Mouse (Mus musculus) MN1 (cell line): ENCODE measurements around the gene U90926.

Experiments
- DNase-seq: peaks from one replicate; pipeline ENCODE4 v3.0.0-alpha.2; 2016; ENCODE audit warnings: low spot score

Gene U90926

DNA sequence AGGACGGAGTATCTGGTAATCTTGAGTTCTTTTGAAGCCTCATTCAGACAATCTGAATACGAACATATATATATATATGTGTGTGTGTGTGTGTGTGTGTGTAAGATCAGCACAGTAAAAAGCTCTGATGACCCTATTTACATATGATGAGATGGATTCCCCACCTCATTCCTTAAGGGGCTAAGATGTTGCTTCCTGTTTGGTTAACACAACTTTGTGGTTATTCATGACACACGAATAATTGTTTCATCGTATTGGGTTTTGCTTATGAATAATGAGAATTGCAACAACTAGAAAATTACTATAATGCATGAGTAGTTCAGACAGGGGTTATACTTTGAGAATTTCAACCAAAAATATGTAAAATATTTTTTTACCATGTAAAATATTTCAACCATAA, at the start of gene U90926:
Gene U90926, minus strand, starts transcription at position 101 of the 400 bp plus-strand sequence.
- no peak for DNase-seq

DNA sequence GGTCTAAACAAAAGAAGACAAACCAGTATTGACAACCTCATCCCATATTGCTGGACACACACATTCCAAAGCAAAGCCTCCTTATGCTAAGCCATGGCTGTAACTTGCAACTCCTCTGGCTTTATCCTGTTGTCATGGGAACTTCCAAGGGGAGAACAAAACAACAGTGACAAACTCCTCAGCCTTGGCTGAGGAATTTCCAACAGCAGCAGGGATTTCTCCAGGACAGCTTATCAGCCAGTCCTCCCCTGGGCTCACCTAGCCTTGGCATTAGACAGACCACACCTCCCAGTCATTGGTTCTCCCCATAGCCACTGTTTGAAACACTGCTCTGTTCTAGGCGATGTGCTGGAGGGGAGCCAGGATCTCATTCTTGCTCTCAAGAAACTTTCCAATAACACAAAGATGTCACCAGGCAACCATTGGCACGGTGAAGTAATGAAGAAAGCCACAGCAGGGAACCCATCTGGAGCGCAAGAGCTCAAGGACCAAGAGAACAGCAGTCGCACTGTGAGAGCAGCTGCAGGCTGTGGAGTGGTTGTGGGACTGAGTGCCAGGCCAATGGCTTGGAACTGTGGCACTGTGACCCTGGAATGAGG, 48.7 kb upstream of the U90926 start:
- DNase-seq, result peak; percentile 78

DNA sequence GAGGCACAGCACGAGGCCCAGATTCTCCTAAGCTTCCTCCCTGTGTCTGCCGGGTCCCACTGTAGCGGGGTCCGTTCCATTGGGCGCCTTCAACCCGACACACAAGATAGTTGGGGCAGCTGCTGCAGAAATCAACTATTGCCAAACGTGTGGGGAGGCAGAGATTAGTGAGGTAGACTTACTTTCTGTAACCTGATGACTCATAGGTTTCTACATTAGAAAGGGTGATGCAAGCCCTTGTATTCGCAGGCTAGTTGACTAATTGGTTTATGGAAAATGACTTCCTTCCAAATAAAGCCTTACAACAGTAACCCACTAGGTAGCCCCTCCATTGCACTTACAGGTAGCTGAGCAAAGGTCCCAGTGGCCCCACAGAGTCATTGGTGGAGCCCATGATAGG, 47.4 kb upstream of the U90926 start:
- peak; percentile 65 for DNase-seq

DNA sequence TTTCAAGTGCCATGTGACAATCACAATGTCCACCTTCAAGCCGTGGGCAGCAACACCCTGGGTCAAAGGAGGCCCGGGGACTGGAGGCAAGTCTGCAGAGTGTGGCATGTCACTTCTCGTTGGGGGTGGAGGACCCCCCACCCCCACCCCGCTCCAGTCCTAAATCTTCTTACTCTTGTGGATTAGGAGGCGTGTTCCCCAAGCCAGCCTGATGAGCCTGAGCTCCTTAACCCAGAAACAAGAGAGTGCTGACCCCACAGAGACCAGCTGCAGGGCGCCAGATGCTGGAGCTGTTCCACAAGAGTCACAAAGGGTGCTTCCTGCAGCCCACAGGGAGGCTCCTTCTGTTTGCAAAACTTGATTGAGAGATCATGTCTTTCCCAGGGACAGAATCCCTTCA, 41.0 kb upstream of the U90926 start, which contains the start of gene Ppef2:
Gene Ppef2, minus strand, starts transcription at position 61 of the 400 bp plus-strand sequence.
- no peak for DNase-seq

DNA sequence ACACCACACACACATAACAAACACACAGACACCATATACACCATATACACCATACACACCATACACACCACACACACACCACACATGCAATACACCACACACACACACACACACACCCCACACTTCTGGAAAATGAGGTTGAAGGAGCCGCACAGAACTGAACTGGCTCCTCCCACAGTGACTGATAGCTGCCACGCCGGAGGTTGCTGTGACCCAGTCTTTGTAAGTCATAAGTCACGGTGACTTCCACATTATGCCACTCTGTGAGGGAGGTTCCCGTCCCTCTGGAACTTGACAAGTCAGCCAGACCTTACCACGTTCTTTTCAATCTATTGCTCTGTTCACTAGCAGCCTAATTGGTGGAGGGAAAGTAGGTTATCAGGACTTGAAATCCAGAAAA, 39.3 kb upstream of the U90926 start:
- no peak for DNase-seq

DNA sequence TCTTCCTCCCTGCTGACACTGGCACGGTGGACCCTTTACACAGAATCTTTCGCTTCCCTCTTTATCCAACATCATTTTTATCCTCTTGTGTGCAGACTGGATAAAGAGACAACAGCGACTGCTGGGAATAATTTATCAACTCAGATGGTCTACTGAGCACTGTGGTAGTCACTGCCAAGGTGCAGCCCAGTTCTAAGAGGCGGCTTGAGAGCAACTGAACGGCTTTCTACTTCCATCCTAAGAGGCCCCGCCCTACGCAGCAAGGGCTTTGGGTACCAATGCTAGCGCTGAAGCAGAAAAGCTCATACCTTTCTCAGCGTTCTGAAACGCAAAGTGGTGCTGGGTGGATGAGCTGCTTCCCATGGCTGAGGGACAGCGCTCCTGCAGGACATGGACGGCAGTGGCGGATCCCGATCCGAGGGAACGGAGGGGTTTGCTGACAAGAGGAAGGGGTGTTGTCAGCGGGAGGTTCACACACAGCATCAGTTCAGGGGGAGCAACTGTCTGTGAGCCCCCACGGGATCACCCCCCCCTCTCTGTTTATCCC, 37.7 kb upstream of the U90926 start:
- no peak for DNase-seq

DNA sequence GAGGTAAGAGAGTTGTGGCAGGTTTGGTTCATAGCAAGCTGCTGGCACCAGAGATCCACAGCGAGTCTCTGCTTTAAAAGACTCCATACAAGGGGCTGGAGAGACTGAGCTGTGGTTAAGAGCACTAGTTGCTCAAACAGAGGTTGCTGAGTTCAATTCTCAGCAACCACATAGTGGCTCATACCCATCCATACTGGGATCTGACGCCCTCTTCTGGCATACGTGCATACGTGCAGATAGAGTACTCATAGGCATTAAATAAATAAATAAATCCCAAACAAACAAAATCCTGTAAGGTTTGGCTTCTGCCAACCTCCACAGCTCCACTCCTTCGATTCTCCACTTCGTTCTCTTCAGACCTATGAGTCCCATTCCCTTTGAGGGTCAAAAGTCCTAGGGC, 36.8 kb upstream of the U90926 start:
- DNase-seq, result no peak

DNA sequence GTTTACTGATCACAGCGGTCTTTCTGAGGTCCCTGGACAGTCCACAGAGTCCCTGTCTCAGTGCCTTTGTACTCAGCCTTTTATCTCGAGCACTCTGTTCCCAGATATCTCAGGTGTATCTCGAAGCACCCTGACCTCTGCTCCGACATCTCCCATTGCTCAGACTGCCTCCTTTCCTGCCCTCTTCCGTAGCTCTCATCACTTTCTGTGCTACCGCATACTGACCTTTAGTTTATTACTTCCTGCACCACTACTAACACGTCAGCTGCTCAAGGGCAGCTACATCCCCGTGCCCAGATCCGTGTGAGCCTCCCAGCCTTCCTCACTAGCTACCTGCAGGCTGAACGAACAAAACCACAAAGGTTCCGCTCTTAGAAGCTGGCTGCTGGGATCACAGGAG, 33.4 kb upstream of the U90926 start:
- DNase-seq, result no peak

DNA sequence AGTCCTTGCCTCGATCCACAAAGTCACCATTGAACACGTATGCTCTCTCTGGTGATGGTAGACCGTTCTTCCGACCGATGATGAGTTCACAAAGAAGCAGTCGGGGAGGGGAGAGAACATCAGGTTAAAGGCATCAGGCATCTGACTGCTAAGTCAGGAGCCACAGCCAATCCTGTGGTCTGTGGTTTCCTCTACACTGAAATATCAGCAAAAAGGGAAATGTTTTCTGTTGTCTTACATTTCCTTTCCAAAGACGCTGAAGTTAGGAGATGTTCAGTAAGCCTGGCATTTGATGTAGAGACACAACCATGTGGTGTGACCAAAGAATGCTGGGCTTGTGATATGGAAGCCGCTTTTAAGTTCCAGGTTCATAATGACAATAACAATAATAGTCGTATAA, 30.3 kb upstream of the U90926 start:
- DNase-seq, result no peak

DNA sequence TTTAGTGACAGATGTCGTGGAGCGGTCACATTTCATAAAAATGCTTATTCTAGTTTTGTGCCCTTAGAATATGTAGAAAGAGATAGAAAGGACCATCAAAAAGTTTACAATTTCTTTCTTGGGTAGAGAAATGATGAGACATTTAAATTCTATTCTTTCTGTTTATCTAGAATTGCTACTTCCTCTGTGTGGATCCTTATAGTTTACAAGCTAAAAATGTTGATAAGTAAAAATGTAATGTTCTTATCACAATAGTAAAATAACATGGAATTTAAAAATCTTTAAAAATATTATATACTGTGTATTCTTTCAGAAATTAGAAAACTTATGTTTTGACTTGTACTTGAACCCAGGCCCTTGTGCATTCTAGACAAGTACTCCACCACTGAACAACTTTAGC, 29.7 kb upstream of the U90926 start:
- no peak for DNase-seq

DNA sequence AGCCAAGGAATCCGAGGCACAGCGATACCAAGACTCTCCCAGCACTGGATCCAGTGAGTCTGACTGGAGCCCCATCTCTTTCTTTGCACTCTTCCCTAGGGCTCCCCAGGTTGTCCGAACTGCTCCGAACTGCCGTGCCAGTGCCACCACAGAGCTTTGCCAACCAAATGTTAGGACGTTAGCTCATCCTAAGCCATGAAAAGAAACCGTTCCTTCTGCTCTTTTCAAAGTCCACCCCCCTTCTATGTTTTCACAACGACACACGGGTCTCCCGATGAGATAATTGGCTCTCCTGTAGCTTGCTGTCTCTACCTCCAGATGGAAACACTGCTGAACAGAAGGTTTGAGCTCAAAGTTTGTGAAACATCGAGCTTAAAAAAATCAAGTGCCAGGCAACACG, 25.6 kb upstream of the U90926 start:
- DNase-seq, result no peak

DNA sequence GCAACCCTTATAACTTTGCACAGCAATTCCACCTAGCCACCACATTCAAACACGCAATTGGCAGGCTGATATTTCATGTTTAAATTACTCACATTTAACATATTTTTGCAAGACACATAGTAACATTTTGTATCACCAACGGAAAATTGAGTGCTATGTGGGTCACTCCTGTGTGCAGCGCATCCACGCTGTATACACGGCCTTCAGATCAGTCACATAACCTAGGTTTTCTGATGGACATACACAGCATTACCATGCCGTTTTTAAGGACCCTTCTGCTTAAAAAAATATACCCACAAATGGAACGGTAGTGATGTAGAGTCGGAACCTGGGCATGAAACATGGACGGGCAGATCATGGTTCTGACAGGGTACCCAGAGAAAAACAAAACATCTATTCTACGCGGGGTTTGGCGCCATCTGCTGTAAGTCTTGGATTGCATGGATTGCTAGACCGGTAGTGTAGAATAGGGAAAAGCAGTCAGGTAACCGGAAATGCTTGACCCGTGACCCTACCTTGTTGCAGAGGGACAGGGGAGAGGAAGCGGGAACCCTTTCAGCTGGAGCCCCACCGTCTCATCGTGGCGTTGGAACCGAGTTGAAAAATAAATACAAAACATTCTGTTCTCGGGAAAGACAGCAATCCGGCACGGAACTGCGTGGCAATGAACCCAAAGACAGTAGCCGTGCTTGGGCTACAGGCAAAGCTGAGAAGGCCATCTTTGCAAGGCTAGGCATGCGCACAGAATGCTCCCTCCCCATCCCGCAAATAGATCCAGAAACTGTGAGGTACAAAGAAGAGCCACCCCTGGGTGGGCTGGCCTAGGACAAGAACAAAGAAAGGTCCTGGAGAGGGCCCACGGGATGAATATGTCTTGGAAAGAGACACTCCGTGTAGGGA, 24.4 kb upstream of the U90926 start:
- peak; percentile 46 for DNase-seq

DNA sequence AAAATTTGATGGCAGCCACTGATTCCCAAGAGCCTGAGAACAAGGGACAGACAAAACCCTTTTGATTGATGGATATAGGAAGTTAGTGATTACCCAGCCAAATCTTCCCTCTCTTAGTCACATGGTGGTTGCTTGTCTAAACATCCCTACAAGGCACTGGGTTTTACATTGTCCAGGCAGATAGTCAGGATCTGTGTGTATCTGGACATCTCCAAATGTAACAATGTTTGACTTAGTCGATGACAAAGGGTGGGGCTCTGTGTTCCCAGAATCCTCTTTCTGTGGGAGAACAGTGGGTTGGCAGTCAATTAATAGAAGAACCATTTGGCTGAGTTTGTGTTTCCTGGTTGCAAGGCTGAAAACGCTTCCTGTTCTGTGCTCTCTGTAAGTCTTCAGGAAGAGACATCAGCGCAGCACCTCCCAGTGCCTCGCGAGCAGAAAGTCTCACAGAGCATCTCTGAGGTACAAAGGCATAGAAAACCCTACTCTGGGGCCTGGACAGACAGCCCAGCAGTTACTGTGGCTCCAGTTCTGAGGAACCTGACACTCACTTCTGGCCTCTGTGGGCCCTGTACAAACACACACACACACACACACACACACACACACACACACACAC, 19.8 kb upstream of the U90926 start:
- peak; percentile 9 for DNase-seq

DNA sequence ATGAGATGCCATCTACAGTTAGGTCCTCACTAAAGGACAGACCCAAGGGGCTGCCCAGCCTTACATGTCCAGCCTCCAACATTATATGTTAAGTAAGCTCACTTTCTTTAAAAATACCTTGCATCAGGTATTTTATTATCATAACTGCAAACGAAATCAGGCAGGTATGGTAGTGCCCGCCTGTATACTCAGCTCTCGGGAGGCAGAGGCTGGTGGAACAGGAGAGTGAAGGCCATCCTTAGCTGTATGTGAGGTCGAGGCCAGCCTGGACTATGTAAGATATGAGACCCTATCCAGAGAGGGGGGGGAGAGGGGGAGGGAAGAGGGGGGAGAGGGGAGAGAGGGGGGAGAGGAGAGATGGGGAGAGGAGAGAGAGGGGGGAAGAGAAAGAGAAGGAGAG, 18.2 kb upstream of the U90926 start:
- no peak for DNase-seq

DNA sequence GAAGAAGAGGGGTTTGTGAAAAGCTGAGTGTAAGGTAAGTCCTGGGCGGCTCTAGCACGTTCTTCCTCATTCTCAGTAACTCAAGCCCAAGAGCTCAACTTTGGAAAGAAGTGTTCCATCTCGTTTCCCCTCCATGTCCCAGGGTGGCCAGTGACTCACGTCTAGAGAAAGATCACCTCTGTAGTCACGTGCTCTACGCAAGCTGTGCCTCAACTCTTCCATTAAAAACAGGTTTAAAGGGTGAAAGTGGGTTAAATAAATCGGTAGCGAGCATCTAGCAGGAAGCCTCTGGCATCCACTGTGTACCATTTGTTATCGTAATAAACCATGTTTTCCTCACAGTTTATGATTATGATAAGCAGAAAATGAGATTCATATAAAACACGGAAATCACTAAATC, 16.6 kb upstream of the U90926 start:
- DNase-seq, result no peak

DNA sequence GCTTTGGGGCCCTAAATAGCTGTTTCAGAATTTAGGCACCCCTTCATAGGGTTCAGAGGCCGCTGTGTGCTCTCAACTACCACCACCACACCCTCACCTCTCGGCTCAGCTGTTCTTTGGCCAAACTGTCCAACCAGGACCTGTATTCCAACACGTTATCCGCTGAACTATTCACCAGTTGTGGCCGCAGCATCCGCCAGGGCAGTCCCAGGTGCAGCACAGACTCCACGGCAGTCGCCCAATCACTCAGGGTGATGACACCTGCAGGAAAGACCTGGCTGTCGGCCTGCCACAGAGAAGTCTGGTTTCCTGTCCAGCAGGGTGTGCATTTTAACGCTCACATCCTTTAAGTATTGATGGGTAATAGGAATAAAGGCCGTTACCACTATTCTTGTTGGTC, 15.1 kb upstream of the U90926 start:
- no peak for DNase-seq

DNA sequence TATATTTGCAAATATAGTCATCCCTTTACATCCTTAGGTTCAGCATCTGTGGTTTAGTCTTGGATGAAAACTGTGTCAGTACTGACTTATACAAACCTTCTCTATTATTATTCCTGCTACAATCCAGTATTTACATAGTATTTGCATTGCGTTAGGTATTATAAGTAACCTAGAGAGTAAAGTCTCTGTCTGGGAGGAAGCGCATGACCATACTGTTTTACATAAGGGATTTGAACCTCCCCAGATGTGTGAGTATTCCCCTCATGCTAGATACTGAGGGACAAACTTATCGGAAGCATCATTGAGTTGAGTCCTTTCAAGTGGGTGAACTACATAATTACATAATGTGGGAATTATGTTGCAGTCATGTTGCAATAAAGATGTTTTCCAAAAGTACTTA, 14.3 kb upstream of the U90926 start:
- DNase-seq, result no peak

DNA sequence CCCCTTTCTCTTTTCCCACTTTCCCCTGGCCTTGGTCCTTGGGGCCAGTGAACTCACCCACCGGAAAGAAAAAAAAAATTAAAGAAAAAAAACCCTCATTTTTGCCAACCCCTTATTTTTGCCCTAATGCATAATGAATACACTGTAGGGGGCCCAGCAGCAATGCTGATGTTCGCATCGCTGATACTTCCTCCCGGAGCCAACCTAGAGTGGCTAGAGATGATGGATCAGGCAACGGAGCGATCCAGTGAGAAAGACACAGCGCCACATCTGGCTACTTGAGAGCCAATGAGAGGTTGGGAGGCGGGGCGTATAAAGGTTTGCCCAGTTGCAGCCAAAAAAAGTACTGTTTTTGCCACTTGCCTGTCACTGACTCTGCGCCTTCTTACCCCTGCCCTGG, 13.6 kb upstream of the U90926 start:
- no peak for DNase-seq

DNA sequence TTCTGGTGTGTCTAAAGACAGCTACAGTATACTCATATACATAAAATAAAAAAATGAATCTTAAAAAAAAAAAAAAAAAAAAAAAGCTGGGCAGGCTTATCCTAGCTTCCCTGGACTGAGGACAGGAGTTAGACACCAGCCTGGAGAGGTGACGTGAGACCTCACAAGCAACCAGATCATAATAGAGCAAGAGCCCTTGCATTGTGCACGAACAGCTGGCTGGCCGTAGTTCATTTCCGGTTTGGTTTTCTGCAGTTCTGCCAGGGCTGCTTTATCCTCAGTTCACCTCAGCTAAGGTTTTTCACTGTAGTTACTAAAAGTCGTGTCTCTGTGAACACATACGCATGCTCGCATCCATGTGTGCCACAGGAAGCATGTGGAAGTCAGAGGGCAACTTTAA, 12.6 kb upstream of the U90926 start:
- DNase-seq, result no peak

DNA sequence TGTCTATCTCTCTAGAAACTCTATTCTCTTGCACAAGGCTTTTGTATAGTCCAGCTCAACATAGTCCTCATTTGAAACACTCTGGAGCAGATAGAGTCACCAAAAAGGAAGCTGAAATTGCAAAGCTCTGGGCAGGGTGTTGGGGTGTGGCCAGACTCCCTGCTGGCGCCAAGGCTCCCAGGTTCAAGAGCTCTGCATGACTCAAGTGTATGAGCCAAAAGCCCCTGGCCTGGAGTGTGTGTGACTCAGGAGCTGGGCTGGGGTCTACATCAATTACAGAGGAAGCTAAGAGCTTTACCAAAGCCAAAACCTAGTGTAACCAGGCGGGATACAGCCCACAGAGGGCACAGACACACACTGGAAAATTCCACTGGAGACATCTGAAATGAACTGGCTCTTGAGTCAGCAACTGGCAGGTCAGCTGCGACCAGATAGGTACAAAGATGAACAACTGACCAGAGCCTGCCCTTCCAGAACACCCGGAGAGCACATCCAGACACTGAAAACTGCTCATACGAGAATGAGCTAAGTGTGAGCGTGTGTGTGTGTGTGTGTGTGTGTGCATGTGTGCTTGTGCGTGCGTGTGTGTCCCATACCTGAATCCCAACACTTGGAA, 5.2 kb upstream of the U90926 start:
- DNase-seq, result peak; percentile 31

DNA sequence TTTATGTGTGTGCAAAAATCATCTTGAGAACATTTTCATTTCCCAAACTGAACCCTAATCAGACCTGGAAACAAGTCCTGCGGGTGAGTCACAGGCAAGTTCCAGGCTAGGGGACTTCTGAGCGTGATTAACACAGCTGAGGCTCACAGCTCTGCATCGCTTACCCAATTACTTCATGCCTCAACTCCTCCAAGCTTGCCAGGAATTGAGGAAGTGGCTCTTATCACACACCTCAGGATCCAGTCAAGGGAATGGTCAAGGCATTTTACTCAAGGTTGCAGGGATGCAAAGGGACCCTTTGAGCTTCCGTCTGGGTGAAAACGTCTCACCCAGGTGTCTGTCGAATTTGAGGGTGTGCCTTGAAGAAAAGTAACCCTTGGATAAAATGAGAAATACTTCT, 4.6 kb upstream of the U90926 start:
- peak; percentile 18 for DNase-seq
